Mouse (Mus musculus): ENCODE measurements at regions not wholly inside any gene's neighbourhood (a gene's known extent, or its start where the extent isn't known, plus 50 kb on each side); places are given as distances from the start of the nearest gene placed in this dataset.

GRCm38 (mm10) chr11:15839271-15839670 is 418.3 kb upstream of the Vstm2a start:
- no peak for TF ChIP-seq MAFK (IDR thresholded peaks at IDR 0.05; ENCODE audit: insufficient read depth, low read depth, low read length)
- no peak for TF ChIP-seq ZC3H11A (IDR thresholded peaks at IDR 0.05; ENCODE audit: borderline replicate concordance, low read depth, low read length)
- no peak for TF ChIP-seq CHD2 (IDR thresholded peaks at IDR 0.05; ENCODE audit: low read depth, low read length)
- no peak for TF ChIP-seq ZNF384 (IDR thresholded peaks at IDR 0.05; ENCODE audit: low read depth, low read length)
- TF ChIP-seq HCFC1 (IDR thresholded peaks at IDR 0.05; ENCODE audit: borderline replicate concordance, insufficient read depth, low read length), result no peak

Measured in ES-E14 (cell line).